Mouse (Mus musculus) lung, adult 2 months (tissue): Measurements from ENCODE around the gene Fosb.

Experiments
- CTCF ChIP-seq: fragments of 200-500 bp; IDR thresholded peaks from 2 replicates; pipeline ENCODE4 v1.5.1; 2011; ENCODE audit warnings: mild to moderate bottlenecking, low read length, control low read depth; ENCODE audit not compliant: insufficient read depth
- POLR2A ChIP-seq: fragments of 200-500 bp; IDR thresholded peaks from 2 replicates; pipeline ENCODE4 v1.6.1; 2011; ENCODE audit warnings: low read depth, mild to moderate bottlenecking, control low read depth, low read length, borderline replicate concordance; ENCODE audit errors: extremely low read depth

GRCm38 (mm10) chr7:19302264-19303045 is 7.4 kb downstream of the Fosb start:
- no peak for TF ChIP-seq CTCF
- TF ChIP-seq POLR2A = no peak
